Mouse (Mus musculus) embryonic fibroblast, embryonic 13.5 days (primary cell): ENCODE data around the gene Serhl.

Experiments used
- CTCF ChIP-seq: IDR thresholded peaks from 2 replicates; pipeline ENCODE4 v1.5.1; 2011; ENCODE audit warnings: mild to moderate bottlenecking, control low read depth, low read length, moderate library complexity, borderline replicate concordance; ENCODE audit not compliant: insufficient read depth
- POLR2A ChIP-seq: IDR thresholded peaks from 2 replicates; pipeline ENCODE4 v1.6.1; 2011; ENCODE audit warnings: low read depth, mild to moderate bottlenecking, control low read depth, low read length, moderate library complexity

- TF ChIP-seq CTCF, result no peak
- no peak for TF ChIP-seq POLR2A
These were observed 36.0 kb upstream of the Serhl start for GRCm38 (mm10) chr15:83053261-83053660.
